Mouse (Mus musculus): ENCODE measurements at regions not wholly inside any gene's neighbourhood (a gene's known extent, or its start where the extent isn't known, plus 50 kb on each side); places are given as distances from the start of the nearest gene placed in this dataset.

GRCm38 (mm10) chr2:160591446-160592180 is 54.1 kb upstream of the Top1 start:
- Histone ChIP-seq H3K9ac (replicated peaks; ENCODE audit: low read length) (no peak overlapping the region), H3K27me3 (ENCODE audit: insufficient read depth, low read length) (no peaks in the 10 kb centered on the region), H3K4me3 (ENCODE audit: low read length) (no peak overlapping the region), H3K27ac (ENCODE audit: low read length) (no peak overlapping the region), H3K36me3 (ENCODE audit: insufficient read depth, low read length) (no peaks in the 10 kb centered on the region), H3K9me3 (ENCODE audit: low read length) (no peaks in the 10 kb centered on the region), H3K4me2 (replicated peaks; ENCODE audit: low read depth, low read length) (no peak overlapping the region), H3K4me1 (ENCODE audit: insufficient read depth, low read length) (0 out of 2 replicates have a peak, but pooled peaks cover 5% of the 10 kb centered on the region)
- ATAC-seq (ENCODE audit: low FRiP score, low TSS enrichment), result no peak
- 66% methylated on average over 18 of the region's 18 CpGs for WGBS

GRCm38 (mm10) chr2:160593035-160593434 is 52.7 kb upstream of the Top1 start:
- no peak overlapping the region for H3K4me2 ChIP-seq (replicated peaks; ENCODE audit: low read depth, low read length)
- 9% methylated on average over 2 of the region's 2 CpGs for WGBS
- H3K9me3 ChIP-seq (ENCODE audit: low read length), result no peaks in the 10 kb centered on the region
- H3K4me1 ChIP-seq (ENCODE audit: insufficient read depth, low read length), result 0 out of 2 replicates have a peak, but pooled peaks cover 5% of the 10 kb centered on the region
- ATAC-seq (ENCODE audit: low FRiP score, low TSS enrichment), result 0 out of 2 replicates have a peak, but pooled peaks have one; percentile 21
- no peak overlapping the region for H3K27ac ChIP-seq (ENCODE audit: low read length)
- H3K4me3 ChIP-seq (ENCODE audit: low read length), result no peak overlapping the region
- no peaks in the 10 kb centered on the region for H3K27me3 ChIP-seq (ENCODE audit: insufficient read depth, low read length)
- H3K36me3 ChIP-seq (ENCODE audit: insufficient read depth, low read length), result no peaks in the 10 kb centered on the region
- H3K9ac ChIP-seq (replicated peaks; ENCODE audit: low read length), result no peak overlapping the region

Data from kidney, embryonic 16.5 days (tissue).